Mouse (Mus musculus): Measurements from ENCODE around the gene Atraid. TPM values are rescaled to one million over a fixed set of nuclear protein-coding genes. Genes with fewer than 3 reads are reported as not detected.

The Atraid gene
- total and polyA plus RNA-seq, 2 experiments from 2014 or later: 166 to 177 TPM

DNA sequence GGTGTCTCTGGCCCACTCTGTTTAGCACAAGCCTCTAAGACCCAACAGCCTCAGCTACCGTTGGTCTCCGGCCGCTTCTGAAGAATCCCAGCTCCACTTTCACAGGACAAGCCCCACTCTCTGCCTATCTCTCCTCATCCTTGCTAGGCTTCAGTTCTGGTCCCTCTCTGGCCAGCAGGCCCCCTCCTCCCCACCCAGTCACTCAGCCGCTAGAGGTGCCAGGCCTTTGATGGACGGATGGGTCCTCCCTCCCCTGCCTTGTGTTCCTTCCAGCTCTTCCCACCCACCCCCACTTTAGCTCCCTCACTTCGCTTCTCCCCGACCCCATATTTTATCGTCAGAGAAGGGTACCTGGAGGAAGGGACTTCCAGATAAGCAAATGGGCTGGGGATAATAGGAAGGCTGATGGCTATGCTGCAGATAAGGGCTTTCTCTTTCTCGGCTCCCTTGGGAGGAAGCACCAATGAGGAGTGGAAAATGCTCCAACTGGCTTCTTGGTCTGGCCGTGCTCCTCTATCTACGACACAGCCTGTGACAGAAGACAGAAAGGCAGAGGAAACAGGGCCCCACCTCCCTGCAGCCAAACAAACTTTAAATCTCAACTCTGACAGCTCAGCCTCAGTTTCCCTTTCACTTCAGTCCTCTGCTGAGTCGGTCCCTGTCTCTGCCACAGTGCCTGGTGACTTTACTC lies 35.0 kb downstream of the Atraid start:
- H3K27me3 ChIP-seq (ENCODE audit: control insufficient read depth, insufficient read depth, low read length): 0 out of 2 replicates have a peak, but pooled peaks cover 3% of the 10 kb centered on the region
- H3K36me3 ChIP-seq (replicated peaks; ENCODE audit: control insufficient read depth, insufficient read depth, low read length): peaks cover 1% of the 10 kb centered on the region; the same call in 1 of the 2 replicates
- H3K4me2 ChIP-seq (ENCODE audit: low read depth, low read length): peak overlapping the region; percentile 39
- ATAC-seq (ENCODE audit: insufficient read depth, low read depth) (0 out of 2 replicates have a peak, but pooled peaks have one; percentile 25), DNase-seq (ENCODE audit: low spot score) (peak; percentile 29)
- H3K9me3 ChIP-seq (replicated peaks; ENCODE audit: control insufficient read depth, low read length): no peaks in the 10 kb centered on the region
- H3K4me3 ChIP-seq (ENCODE audit: low read depth, low read length): peak overlapping the region; percentile 7; the same call in 1 of the 2 replicates
- TF ChIP-seq EP300 (IDR thresholded peaks at IDR 0.05; ENCODE audit: low read depth) (no peak), CTCF (IDR thresholded peaks at IDR 0.05; ENCODE audit: low read depth) (no peak)
- peaks cover 11% of the 10 kb centered on the region for H3K4me1 ChIP-seq (ENCODE audit: control insufficient read depth, insufficient read depth)
- H3K9ac ChIP-seq (replicated peaks; ENCODE audit: low read depth, low read length): no peak overlapping the region
- H3K27ac ChIP-seq (ENCODE audit: low read depth): no peak overlapping the region
- WGBS: 7% methylated on average over 12 of the region's 12 CpGs

DNA sequence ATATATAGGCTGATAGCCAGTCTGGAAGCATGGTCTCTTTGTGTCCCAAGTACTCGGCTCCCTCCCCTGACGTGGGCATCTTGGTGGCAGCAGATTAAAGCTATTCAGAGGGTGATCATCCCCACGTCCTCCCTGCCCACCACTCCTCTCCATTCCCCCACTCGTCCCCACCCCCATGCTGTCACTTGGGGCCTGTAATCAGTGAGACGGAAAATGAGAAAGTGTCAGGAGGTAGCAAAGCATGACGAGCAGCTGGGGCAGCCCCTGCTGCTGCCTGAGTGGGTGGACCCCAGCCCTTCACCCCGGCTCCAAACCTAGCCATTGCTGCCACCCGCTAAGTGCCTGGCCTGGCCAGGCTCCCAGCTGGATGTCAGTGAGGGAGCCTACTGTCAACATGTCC lies 35.8 kb downstream of the Atraid start:
- peaks cover 10% of the 10 kb centered on the region; the same call in 1 of the 2 replicates for H3K27me3 ChIP-seq (ENCODE audit: control insufficient read depth, insufficient read depth, low read length)
- H3K4me2 ChIP-seq (ENCODE audit: low read depth, low read length): peak overlapping the region; percentile 22; the same call in 1 of the 2 replicates
- DNase-seq (ENCODE audit: low spot score) (peak; percentile 43), ATAC-seq (ENCODE audit: insufficient read depth, low read depth) (peak; percentile 30; the same call in 1 of the 2 replicates)
- no peak overlapping the region for H3K27ac ChIP-seq (ENCODE audit: low read depth)
- 6% methylated on average over 8 of the region's 8 CpGs for WGBS
- no peak overlapping the region for H3K9ac ChIP-seq (replicated peaks; ENCODE audit: low read depth, low read length)
- H3K9me3 ChIP-seq (replicated peaks; ENCODE audit: control insufficient read depth, low read length): no peaks in the 10 kb centered on the region
- H3K4me1 ChIP-seq (ENCODE audit: control insufficient read depth, insufficient read depth): peaks cover 11% of the 10 kb centered on the region
- TF ChIP-seq CTCF (IDR thresholded peaks at IDR 0.05; ENCODE audit: low read depth) (no peak), EP300 (IDR thresholded peaks at IDR 0.05; ENCODE audit: low read depth) (no peak)
- no peak overlapping the region for H3K4me3 ChIP-seq (ENCODE audit: low read depth, low read length)
- no peaks in the 10 kb centered on the region for H3K36me3 ChIP-seq (replicated peaks; ENCODE audit: control insufficient read depth, insufficient read depth, low read length)

DNA sequence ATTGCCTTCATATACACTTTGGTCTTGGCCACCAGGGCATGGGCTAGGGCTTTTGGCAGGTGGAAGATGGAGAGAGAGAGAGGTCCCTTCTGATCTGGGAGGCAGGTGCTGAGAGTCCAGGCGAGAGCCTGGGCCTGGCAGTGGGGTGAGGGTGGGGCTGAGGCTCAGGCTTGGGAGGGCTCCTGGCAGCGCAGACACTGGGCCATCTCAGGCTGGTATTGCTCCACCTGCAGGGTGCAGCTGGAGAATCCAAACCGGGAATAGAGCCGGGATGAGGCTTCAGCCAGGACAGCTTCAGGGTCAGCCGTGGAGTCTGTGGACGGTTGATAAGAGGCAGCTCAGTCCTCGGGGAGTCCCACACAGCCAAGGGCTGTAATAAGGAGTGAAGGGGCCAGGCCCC lies 38.5 kb downstream of the Atraid start:
- H3K4me3 ChIP-seq (ENCODE audit: low read depth, low read length): no peak overlapping the region
- no peak overlapping the region for H3K4me2 ChIP-seq (ENCODE audit: low read depth, low read length)
- WGBS: 28% methylated on average over 7 of the region's 7 CpGs
- no peaks in the 10 kb centered on the region for H3K9me3 ChIP-seq (replicated peaks; ENCODE audit: control insufficient read depth, low read length)
- peaks cover 11% of the 10 kb centered on the region for H3K4me1 ChIP-seq (ENCODE audit: control insufficient read depth, insufficient read depth)
- DNase-seq (ENCODE audit: low spot score) (no peak), ATAC-seq (ENCODE audit: insufficient read depth, low read depth) (no peak)
- peaks cover 36% of the 10 kb centered on the region for H3K27me3 ChIP-seq (ENCODE audit: control insufficient read depth, insufficient read depth, low read length)
- H3K36me3 ChIP-seq (replicated peaks; ENCODE audit: control insufficient read depth, insufficient read depth, low read length): no peaks in the 10 kb centered on the region
- H3K27ac ChIP-seq (ENCODE audit: low read depth): no peak overlapping the region
- no peak for TF ChIP-seq EP300 (IDR thresholded peaks at IDR 0.05; ENCODE audit: low read depth)
- TF ChIP-seq CTCF (IDR thresholded peaks at IDR 0.05; ENCODE audit: low read depth): no peak
- H3K9ac ChIP-seq (replicated peaks; ENCODE audit: low read depth, low read length): no peak overlapping the region

DNA sequence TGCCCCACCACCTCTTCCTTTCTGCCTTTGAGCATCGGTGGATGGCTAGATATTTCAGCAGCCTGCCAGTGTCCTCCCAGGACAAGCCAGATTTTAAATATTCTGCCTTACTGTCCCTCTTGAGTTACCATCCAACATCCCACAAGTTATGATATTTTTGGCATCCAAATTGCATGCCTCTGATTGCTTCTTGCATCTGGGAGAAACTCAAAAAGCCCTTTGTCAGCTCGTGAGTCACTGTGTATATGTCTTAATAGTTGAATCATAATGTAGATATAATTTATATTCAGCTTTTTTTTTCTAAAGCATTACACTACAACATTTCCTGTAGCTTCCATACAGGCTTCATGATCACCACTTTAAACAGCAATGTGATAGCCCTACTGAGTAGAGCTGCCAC lies 39.0 kb downstream of the Atraid start:
- ATAC-seq (ENCODE audit: insufficient read depth, low read depth) (no peak), DNase-seq (ENCODE audit: low spot score) (no peak)
- Histone ChIP-seq H3K36me3 (replicated peaks; ENCODE audit: control insufficient read depth, insufficient read depth, low read length) (no peaks in the 10 kb centered on the region), H3K27ac (ENCODE audit: low read depth) (no peak overlapping the region), H3K4me1 (ENCODE audit: control insufficient read depth, insufficient read depth) (peaks cover 11% of the 10 kb centered on the region), H3K27me3 (ENCODE audit: control insufficient read depth, insufficient read depth, low read length) (peaks cover 41% of the 10 kb centered on the region), H3K4me2 (ENCODE audit: low read depth, low read length) (no peak overlapping the region), H3K9ac (replicated peaks; ENCODE audit: low read depth, low read length) (no peak overlapping the region), H3K9me3 (replicated peaks; ENCODE audit: control insufficient read depth, low read length) (no peaks in the 10 kb centered on the region), H3K4me3 (ENCODE audit: low read depth, low read length) (no peak overlapping the region)
- WGBS: 44% methylated on average over 2 of the region's 2 CpGs
- TF ChIP-seq CTCF (IDR thresholded peaks at IDR 0.05; ENCODE audit: low read depth) (no peak), EP300 (IDR thresholded peaks at IDR 0.05; ENCODE audit: low read depth) (no peak)

- DNase-seq (ENCODE audit: low spot score) (no peak), ATAC-seq (ENCODE audit: insufficient read depth, low read depth) (no peak)
- Histone ChIP-seq H3K4me3 (ENCODE audit: low read depth, low read length) (peak overlapping the region; percentile 44), H3K9me3 (replicated peaks; ENCODE audit: control insufficient read depth, low read length) (no peaks in the 10 kb centered on the region), H3K4me2 (ENCODE audit: low read depth, low read length) (peak overlapping the region; percentile 52), H3K27me3 (ENCODE audit: control insufficient read depth, insufficient read depth, low read length) (peaks cover 90% of the 10 kb centered on the region), H3K9ac (replicated peaks; ENCODE audit: low read depth, low read length) (0 out of 2 replicates have a peak overlapping the region, but pooled peaks have one; percentile 13), H3K36me3 (replicated peaks; ENCODE audit: control insufficient read depth, insufficient read depth, low read length) (no peaks in the 10 kb centered on the region), H3K27ac (ENCODE audit: low read depth) (no peak overlapping the region), H3K4me1 (ENCODE audit: control insufficient read depth, insufficient read depth) (peaks cover 22% of the 10 kb centered on the region; the same call in 1 of the 2 replicates)
- 5% methylated on average over 43 of the region's 53 CpGs for WGBS
- no peak for TF ChIP-seq EP300 (IDR thresholded peaks at IDR 0.05; ENCODE audit: low read depth)
- no peak for TF ChIP-seq CTCF (IDR thresholded peaks at IDR 0.05; ENCODE audit: low read depth)
Measured at GRCm38 (mm10) chr5:31092231-31092975, 44.3 kb downstream of the Atraid start.

Measured in heart, postnatal 0 days (tissue).